Mouse (Mus musculus): ENCODE measurements at regions not wholly inside any gene's neighbourhood (a gene's known extent, or its start where the extent isn't known, plus 50 kb on each side); places are given as distances from the start of the nearest gene placed in this dataset.

DNA sequence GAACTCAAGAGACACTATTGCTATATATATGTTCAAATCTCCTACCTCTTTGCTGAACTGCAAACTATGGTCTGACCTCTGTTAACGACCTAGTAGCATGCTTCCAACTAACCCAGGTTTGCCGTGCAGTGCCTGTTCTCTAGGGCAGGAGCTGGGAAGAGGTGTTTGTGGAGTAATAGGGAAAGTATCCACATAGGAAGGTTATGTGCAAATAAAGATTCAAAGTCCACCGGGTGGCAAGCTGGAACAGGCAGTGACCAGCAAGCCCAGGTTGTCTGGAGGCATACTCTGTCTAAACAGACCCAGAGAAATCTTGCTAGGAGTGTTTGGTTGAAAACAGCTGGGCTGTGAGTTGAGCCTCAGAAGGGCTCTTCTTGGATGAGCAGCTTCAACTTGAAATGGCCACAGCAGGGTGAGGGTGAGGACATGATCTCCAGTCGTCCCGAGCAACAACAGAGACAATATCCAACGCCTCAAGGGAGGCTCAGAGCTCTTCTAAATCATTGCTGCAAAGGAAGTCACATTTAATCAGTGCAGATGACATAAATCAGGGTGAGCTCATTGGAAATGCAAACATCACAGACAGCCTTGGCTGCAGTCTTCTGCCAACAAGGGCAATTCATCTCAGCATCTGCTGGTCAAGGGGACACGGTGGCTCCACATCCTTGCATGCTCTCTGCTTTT is 846.7 kb downstream of the Synb start:
- no peak for DNase-seq (ENCODE audit: low read depth)

DNA sequence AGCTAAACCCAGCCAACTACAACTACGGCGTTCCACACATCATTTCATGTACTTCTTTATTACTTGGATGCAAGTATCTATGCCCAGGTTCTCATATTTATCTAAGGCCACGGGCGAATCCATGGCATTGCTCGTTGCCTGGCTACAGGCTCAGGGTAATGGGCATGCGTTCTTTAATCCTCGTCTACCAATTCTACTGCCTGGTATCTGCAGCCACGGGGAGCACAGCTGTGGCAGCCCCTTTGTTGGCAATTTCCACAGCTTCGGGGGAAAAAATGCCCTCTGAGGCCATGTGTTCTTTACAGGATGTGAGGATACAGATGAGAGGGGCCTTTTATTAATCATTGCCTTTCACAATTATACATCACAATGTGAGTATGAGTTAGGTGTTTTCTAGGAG is 860.8 kb downstream of the Synb start:
- no peak for DNase-seq (ENCODE audit: low read depth)

DNA sequence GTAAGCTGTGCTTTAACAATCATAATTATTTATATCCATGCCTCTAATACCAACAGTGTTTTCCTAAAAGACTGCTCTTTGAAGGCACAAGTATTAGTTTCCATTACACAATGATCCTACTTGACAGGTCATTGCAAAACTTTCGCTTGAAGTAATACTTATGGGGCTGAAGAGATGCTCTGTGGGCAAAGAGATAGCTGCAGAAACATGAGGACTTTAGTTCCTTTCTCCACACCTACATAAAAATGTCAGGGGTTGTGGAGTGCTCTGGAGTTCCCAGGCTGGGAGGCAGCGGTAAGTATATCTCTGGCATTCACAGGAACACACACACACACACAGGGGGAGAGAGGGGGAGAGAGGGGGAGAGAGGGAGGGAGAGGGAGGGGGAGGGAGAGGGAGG is 862.0 kb downstream of the Synb start:
- no peak for DNase-seq (ENCODE audit: low read depth)

DNA sequence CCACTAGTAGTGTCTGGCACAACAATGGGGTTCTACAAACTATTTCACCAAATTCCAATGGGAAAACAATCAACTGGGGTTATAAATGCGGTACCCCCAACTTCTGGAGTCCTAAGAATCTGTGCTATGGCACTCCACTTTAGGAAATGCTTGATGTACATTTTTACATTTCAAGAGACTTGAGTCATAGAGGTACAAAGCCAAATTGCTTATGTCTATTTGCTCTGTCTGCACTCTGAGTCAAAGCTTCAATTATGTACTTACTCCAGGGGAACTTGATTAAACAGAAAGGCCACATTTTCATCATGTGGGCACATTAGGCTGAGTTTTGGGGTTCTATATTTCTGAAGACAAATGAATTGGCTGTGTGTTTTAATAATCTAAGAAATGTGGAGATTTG is 866.9 kb downstream of the Synb start:
- no peak for DNase-seq (ENCODE audit: low read depth)

DNA sequence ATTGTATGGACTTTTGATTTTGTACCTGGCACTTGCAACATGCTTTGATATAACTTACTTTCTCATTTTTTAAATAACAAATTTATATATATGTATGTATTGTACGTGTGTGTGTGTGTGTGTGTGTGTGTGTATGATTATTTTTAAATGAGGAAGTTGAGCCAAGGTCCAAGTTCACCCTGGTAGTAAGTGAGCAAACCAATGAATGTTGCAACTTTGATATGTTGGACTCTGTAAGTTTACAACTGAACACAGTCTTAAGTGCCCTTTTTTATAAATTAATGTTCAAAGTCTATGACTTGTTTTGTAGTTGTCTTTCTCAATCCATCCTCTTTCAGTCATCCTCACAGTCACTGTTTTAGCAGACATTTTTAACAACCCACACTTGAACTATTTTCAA is 901.7 kb downstream of the Synb start:
- no peak for DNase-seq (ENCODE audit: low read depth)

DNA sequence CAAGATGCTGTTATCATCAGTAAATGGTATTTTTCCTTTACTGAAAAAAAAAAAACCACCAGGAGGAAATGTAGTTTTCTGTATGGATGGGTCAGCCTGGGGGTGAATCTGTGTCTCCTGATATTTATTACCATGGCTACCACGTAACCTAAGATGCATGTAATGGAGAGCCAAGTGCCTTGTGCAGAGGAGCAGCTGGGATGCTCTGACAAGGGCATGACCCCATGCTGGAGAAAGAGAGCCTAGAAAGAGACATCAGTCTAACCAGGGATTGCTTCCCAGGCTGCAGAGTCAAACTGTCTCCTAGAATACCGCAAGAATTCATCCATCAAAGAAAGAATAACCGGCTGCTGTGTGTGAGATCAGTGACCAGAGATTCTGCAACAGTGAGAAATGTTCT is 902.2 kb downstream of the Synb start:
- DNase-seq (ENCODE audit: low read depth) = no peak

DNA sequence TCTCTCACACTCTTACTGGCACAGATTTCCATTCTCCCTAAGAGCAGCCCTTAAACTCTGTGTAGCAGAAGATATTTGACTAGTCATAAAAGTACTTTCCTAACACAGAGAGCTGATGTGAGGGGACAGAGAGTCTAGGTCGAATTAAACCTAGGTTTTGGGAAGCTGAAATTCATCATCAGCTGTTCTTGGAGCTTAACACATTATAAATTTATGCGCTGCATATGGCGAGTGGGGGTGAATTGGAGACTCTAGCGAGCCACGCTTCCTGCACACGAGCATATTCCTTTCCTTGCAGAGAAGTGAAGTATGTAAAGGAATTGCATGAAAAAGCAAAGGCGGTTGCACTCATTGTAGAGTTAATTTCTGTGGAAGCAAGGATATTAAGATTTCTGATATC is 912.4 kb downstream of the Synb start:
- no peak for DNase-seq (ENCODE audit: low read depth)

DNA sequence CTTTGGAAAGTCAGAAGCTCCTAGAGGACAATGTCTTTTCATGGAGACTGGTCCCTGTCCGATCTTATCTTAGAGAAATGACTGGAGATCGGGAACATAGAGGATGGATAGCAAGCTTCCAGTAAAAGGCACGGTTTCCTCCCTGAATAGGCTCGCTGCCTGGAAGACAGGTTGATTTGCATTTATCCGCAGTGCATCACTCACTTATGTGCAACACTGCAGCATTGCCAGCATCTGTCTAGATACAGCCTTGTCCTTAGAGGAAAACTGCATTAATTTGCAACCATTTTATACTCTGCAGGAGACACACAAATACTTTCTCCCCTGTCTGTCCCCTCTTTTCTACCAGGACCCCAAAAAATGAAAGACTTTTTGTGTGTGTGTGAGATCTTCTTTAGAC is 926.4 kb downstream of the Synb start:
- DNase-seq (ENCODE audit: low read depth) = no peak

DNA sequence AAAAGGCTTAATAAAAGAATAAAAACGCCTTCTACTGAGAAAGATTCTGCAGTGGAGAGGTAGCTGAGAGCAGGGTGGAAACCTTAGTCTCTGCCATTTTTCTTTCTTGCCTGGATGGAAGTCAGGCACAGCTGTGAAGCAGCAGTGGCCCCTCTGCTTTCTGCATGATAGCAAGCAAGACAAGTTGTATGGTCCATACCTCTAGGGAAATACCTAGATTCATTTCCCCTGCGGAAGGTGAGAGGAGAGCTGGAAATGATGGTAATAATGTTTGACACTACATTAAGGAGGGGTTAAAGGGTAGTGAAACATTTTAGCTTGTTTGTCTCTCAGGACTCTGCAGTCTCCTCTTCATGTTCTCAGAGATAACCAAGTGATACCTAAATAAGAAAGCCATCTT is 930.2 kb downstream of the Synb start:
- no peak for DNase-seq (ENCODE audit: low read depth)

DNA sequence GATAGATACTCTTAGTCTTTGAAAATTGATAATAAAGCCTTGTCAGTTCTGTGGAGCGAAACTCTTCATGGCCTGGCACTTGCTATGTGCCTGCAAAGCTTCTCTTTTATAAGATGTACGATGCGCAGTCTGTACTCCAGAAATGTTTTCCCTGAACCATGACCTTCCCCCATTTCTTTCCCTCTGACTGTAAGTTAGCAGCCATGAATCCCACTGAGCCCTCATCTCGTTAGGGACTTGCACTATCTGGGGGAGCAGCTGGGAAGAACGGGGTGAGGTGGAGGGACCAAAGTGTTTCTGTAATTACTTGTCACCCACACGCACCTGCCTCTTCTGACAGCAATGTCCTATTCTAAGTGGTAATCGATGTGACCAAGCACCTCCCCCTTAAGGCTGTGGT is 932.1 kb downstream of the Synb start:
- no peak for DNase-seq (ENCODE audit: low read depth)

DNA sequence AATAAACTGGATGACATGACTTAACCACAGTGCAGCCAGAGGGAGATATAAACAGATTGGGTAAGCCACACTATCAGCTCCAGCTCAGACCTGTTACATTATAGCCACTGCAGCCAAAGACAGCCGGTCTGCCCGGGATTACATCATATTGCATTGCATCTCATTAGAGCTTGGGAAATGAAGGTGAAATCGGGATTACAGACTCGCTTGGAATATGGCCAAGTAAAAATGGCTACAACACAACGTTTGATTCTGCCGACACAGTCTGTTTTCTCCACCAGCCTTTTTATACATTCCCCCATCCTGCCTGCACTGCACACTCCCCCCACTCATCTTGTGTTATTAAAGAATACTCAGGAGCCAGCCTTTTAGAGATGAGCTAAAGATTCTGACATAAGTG is 932.6 kb downstream of the Synb start:
- no peak for DNase-seq (ENCODE audit: low read depth)

DNA sequence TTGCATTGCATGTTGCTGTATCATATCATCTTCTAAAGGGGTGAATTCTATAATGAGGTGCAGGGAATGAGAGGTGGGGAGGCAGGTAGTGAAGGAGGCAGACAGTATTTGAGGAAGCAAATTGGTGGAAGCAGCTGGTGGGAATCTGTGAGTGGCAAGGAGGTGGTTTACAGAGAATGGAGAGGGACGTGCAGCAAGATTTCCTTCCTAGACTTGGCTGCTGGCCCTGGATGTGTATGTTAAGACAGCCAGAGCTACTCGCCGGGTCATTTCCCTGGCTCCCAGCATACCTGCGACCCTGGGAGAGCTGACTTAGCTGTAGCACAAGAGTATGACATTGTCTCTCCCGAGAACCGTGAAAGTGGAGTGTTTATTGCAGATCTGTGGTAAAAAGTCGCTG is 937.7 kb downstream of the Synb start:
- no peak for DNase-seq (ENCODE audit: low read depth)

DNA sequence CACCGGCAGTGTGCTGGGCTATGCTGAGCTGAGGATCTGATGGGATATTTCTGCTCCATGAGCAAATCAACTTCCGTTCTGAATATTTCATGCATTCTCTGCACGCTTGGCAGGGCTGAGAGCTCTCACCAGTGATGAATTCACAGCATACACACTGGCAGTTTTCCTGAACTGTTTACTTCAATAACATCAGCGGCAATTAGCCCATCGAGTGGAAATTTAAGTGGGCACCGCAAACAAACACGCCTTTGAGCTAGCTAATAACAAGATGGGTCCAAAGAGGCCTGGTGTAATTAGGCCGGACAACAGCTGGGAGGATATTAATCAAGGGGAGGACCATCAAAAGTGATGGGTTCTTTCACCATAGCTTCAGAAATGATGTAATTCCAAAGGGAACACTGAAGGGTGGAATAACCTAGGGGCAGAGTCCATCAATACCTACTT is 938.6 kb downstream of the Synb start:
- DNase-seq (ENCODE audit: low read depth) = no peak

DNA sequence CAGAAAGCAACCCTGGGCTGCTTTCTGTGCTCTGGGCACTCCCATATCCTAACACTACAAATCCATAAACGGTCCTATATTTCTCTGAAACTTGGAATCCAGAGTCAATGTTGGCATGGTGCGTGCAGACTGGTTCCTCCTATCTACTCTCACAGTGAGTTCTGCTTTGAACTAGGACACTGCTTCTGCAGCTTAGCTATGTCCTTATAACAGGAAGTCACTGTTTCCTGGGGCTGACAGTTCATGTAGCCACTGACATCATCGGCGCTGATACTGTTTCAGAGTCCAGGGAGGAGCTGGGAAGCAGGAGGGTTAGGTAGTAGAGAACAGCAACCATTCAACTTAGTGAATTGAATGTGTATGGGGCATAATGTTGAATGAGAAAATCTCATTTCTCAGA is 948.6 kb downstream of the Synb start:
- DNase-seq (ENCODE audit: low read depth) = peak; percentile 37

DNA sequence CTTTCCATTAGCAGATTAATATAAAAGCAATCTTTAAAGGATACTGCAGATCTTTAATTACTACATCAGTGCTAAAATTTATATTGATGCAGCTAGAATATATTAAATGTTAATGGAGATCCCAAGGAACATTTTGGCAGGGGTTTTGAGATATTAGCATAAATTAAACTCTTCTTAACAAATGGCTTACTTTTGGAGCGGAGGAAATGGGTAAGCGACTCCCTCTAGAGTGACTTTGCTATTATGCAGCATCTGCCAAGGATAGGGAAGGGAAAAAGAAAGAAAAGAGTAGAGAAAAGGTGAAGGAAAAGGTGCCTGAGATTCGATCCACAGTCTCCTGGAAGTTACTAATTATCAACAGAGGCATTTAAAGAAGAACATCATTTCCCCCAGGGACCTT is 949.4 kb downstream of the Synb start:
- no peak for DNase-seq (ENCODE audit: low read depth)

DNA sequence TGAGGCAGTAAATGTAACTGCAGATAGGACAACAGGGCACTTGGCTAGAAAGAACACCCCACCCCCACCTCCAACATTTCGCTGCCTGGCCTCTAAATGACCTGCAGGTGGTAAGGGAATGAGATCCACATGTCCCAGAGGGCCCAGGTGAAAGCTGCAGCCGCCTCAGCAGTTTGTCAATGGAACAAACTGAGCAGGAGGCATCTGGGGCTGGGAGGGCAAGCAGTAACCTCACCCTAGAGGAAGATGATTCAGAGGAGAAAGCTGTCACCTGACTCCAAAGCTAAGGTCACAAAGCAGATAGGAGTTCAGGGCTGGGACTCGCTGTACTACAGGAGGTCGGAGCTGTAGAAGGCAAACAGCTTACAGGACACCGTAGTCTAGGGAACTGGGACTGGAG is 955.7 kb downstream of the Synb start:
- DNase-seq (ENCODE audit: low read depth) = no peak

DNA sequence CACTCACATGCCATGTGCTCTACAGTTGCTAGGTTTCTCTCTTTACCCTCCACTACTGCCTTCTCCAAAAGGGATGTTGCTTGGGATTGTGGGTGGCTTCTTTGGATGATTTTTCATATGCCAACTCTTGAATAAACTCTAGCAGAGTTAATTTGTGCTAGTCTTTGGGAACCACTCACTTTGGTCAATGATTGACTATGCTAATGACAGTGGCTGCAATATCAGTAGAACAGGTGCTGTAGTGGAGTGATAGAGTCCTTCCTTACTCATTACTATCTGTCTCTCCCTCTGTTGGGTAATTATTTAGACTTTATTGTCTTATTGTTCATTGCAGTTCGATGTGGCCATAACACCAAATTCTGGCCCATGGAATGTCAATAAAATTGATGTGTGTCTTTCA is 969.0 kb downstream of the Synb start:
- DNase-seq (ENCODE audit: low read depth) = no peak

DNA sequence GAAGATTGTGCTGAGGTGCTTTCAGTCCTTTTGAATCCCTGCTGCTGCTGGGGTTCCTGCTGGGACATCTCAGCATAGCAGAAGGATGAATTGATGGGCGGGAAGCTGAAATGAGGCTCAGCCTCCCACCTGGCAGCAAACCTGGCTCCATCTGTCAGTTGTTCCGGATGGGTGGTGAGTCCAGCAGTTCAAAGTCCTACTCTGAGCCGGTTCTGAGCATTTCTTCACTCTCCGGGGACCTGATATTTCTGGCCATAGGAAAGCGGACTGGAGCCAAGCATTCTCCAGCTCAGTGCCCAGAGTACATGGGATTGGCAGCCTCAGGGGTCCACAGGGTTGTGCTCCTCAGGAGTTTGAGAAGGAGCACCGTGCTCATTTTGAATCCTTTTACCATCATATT is 971.1 kb downstream of the Synb start:
- no peak for DNase-seq (ENCODE audit: low read depth)

DNA sequence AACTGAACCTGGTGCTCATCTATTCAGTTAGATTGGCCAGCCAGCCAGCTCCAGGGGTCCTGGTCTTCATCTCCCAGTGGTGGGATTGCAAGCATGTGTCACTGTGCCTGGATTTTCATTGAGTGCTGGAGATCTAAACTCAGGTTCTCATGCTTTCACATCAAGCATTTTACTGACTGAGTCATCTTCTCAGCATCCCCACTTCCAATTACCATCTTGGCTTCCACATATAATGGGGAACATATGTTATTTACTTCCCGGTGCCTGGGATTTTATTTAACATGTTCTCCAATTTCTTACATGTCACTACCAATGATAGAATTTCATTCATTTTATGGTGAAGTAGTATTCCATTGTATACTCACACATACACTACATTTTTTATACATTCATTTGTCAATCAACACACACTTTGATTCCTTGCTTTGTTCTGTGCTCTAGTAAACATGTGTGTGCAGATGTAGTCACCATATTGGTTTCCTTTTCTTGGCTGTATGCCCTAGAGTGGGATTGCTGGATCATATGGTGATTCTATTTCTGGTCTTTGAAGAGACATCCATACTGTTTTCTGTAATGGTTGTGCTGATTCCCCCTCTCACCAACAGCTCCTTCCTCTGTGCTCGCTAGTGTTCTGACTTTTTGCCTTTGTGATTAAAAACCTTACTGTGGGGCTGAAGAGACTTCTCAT is 986.0 kb downstream of the Synb start:
- no peak for DNase-seq (ENCODE audit: low read depth)

DNA sequence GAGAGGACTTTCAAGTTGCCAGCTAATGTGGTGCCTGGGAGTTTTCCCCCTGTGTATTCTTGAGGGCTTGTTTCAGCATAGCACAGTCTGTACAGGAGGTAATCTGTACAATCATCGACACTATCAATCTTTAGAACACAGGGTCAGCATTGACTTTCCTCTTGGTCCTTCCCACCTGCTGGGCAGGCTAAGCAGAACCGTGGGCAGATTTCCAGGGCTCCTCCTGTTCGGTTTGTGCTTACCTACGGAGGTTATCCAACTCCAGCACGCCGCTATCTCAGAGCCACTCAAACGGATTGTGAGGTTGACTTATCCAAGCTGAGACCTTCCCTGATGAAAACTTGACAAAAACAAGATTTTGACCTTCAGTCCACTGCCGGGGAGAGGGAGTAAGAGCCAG is 988.9 kb downstream of the Synb start:
- no peak for DNase-seq (ENCODE audit: low read depth)

DNA sequence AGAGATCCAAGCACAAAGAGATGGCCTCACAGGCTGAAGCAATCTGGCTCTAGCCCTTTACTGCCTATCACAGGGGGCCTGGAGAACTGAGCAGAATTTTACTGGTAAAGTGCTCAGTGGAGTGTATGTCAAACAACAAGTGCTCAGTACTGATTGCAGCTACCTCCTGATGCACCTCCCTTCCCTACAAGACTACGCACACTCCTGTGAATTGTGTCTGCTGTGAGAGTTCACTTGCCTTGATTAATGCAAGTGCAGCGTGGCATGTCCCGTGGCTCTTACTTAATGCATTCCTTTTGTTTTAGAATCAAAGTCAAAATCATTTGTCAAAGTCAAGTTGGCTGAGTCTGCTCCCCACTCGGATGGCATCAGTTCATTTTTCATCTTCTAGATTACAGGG is 992.4 kb downstream of the Synb start:
- no peak for DNase-seq (ENCODE audit: low read depth)

DNA sequence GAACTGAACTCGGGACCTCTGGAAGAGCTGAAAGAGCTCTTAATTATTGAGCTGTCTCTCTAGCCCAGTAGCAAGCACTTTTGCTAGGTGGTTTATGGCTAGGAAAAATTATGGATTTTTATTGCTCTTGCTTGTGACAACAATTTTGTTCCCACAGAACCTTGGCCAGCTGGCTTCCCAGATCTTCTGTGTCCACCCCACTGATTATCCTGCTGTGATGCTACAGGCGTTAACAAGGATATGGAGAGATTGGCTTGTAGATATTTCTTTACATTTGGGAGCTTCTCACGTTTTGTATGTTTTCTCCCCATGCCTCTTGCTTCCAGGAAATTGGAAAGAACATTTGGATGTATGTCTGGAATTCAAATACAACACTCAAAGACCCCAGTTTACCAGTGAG is 1008.6 kb downstream of the Synb start:
- DNase-seq (ENCODE audit: low read depth) = no peak

DNA sequence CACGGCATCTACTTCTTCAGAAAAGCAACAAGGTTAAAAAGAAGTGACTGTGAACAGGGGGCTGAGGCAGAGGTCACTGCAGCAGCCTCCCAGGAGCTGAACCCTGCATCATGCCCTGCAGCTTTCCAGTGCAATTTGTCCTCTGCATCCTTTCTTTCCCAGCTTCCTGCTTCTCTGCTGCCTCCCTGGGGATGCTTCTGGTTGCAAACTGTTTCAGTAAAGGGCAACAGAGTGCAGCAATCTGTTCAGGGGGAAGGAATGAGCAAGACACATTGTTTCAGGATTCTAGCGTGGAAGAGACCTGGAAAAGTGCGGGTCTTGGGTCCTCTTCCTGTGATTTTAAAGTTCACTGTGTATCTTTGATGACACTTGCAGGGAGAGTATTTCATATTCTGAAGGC is 1032.7 kb downstream of the Synb start:
- no peak for DNase-seq (ENCODE audit: low read depth)

DNA sequence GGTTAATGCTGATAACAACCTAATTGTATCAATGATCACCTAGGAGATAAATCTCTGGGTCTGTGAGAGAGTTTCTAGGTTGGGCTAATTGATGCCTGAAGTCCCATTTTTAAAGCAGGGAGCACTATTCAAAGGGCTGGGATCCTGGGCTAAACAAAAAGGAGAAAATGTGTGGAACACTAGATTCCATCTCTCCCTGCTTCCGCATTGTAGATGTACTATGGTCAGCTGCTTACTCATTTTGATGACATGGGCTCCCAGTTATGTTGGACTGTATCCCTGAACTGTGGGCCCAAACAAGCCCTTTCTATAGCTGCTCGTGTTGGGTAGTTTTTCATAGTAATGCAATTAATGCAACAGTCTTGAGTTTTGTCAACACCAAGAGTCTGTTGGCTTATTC is 1047.1 kb downstream of the Synb start:
- no peak for DNase-seq (ENCODE audit: low read depth)

All from 416B (cell line).